Mouse (Mus musculus): ENCODE results near the gene Tmco3.

The Tmco3 gene

GRCm38 (mm10) chr8:13287692-13288623 is at the start of gene Tmco3, which contains the start of gene Dcun1d2:
Gene Tmco3 (plus strand): TSS chr8:13288190.
Gene Dcun1d2 (minus strand): TSS chr8:13288131.
- DNase-seq (ENCODE audit: extremely low read depth, insufficient read length, low spot score): peak; percentile 97

- no peak for DNase-seq (ENCODE audit: extremely low read depth, insufficient read length, low spot score)
Observed at GRCm38 (mm10) chr8:13240055-13240454, 47.9 kb upstream of the Tmco3 start.

GRCm38 (mm10) chr8:13240691-13241090 is 47.3 kb upstream of the Tmco3 start:
- no peak for DNase-seq (ENCODE audit: extremely low read depth, insufficient read length, low spot score)

GRCm38 (mm10) chr8:13242985-13243870 is 44.8 kb upstream of the Tmco3 start:
- no peak for DNase-seq (ENCODE audit: extremely low read depth, insufficient read length, low spot score)

GRCm38 (mm10) chr8:13244343-13244880 is 43.6 kb upstream of the Tmco3 start:
- no peak for DNase-seq (ENCODE audit: extremely low read depth, insufficient read length, low spot score)

- DNase-seq (ENCODE audit: extremely low read depth, insufficient read length, low spot score): no peak
Observed at GRCm38 (mm10) chr8:13252837-13253236, 35.2 kb upstream of the Tmco3 start.

GRCm38 (mm10) chr8:13253413-13253812 is 34.6 kb upstream of the Tmco3 start:
- no peak for DNase-seq (ENCODE audit: extremely low read depth, insufficient read length, low spot score)

GRCm38 (mm10) chr8:13254019-13254418 is 34.0 kb upstream of the Tmco3 start, which contains the start of gene Adprhl1:
Gene Adprhl1 (minus strand): TSS chr8:13254162.
- peak; percentile 26 for DNase-seq (ENCODE audit: extremely low read depth, insufficient read length, low spot score)

GRCm38 (mm10) chr8:13263376-13263775 is 24.6 kb upstream of the Tmco3 start:
- no peak for DNase-seq (ENCODE audit: extremely low read depth, insufficient read length, low spot score)

GRCm38 (mm10) chr8:13267566-13267965 is 20.4 kb upstream of the Tmco3 start:
- DNase-seq (ENCODE audit: extremely low read depth, insufficient read length, low spot score): no peak

- DNase-seq (ENCODE audit: extremely low read depth, insufficient read length, low spot score): no peak
Observed at GRCm38 (mm10) chr8:13272834-13273233, 15.2 kb upstream of the Tmco3 start.

GRCm38 (mm10) chr8:13276941-13277447 is 11.0 kb upstream of the Tmco3 start:
- no peak for DNase-seq (ENCODE audit: extremely low read depth, insufficient read length, low spot score)

GRCm38 (mm10) chr8:13283200-13283599 is 4.8 kb upstream of the Tmco3 start:
- DNase-seq (ENCODE audit: extremely low read depth, insufficient read length, low spot score): no peak

GRCm38 (mm10) chr8:13287304-13287691 is 692 bp upstream of the Tmco3 start:
- DNase-seq (ENCODE audit: extremely low read depth, insufficient read length, low spot score): peak; percentile 98

GRCm38 (mm10) chr8:13288646-13289045 is 656 bp downstream of the Tmco3 start:
- no peak for DNase-seq (ENCODE audit: extremely low read depth, insufficient read length, low spot score)

- peak; percentile 49 for DNase-seq (ENCODE audit: extremely low read depth, insufficient read length, low spot score)
Observed at GRCm38 (mm10) chr8:13292364-13292763, 4.4 kb downstream of the Tmco3 start.

- DNase-seq (ENCODE audit: extremely low read depth, insufficient read length, low spot score): no peak
Observed at GRCm38 (mm10) chr8:13293677-13294470, 5.9 kb downstream of the Tmco3 start.

GRCm38 (mm10) chr8:13299571-13299970 is 11.6 kb downstream of the Tmco3 start:
- no peak for DNase-seq (ENCODE audit: extremely low read depth, insufficient read length, low spot score)

- no peak for DNase-seq (ENCODE audit: extremely low read depth, insufficient read length, low spot score)
Observed at GRCm38 (mm10) chr8:13301036-13301435, 13.0 kb downstream of the Tmco3 start.

GRCm38 (mm10) chr8:13305459-13305858 is 17.5 kb downstream of the Tmco3 start:
- no peak for DNase-seq (ENCODE audit: extremely low read depth, insufficient read length, low spot score)
